Mouse (Mus musculus) heart, postnatal 0 days (tissue): Measurements from ENCODE around the gene Armh3. TPM values are rescaled to one million over a fixed set of nuclear protein-coding genes. Genes with fewer than 3 reads are reported as not detected.

Experiments used
- ATAC-seq: fragments of 200-750 bp; cut with Nextera tagmentation; 2 replicates; pipeline ENCODE4 v1.8.0; 2017; ENCODE audit warnings: low read depth, moderate number of reproducible peaks, moderate library complexity; ENCODE audit not compliant: insufficient read depth
- DNase-seq: peaks from one replicate; pipeline ENCODE4 v3.0.0-alpha.2; 2016; ENCODE audit warnings: low spot score
- H3K27ac ChIP-seq: fragments of 300-500 bp; sonication (generic); 2 replicates; pipeline ENCODE4 v1.5.1; 2014; ENCODE audit warnings: low read depth, mild to moderate bottlenecking
- H3K27me3 ChIP-seq: fragments of 300-500 bp; sonication (generic); 2 replicates; pipeline ENCODE4 v1.6.1; 2014; ENCODE audit warnings: low read length, mixed read lengths; ENCODE audit not compliant: control insufficient read depth, insufficient read depth
- H3K36me3 ChIP-seq: fragments of 300-500 bp; sonication (generic); replicated peaks from 2 replicates; pipeline ENCODE4 v1.6.1; 2014; ENCODE audit warnings: low read length, mixed read lengths; ENCODE audit not compliant: control insufficient read depth, insufficient read depth
- H3K4me1 ChIP-seq: fragments of 300-500 bp; sonication (generic); 2 replicates; pipeline ENCODE4 v1.6.1; 2014; ENCODE audit warnings: antibody characterized with exemption; ENCODE audit not compliant: control insufficient read depth, insufficient read depth
- H3K4me2 ChIP-seq: fragments of 300-500 bp; sonication (generic); 2 replicates; pipeline ENCODE4 v1.6.1; 2014; ENCODE audit warnings: low read depth, mild to moderate bottlenecking, low read length, moderate library complexity
- H3K4me3 ChIP-seq: fragments of 300-500 bp; sonication (generic); 2 replicates; pipeline ENCODE4 v1.5.1; 2014; ENCODE audit warnings: low read depth, low read length
- H3K9ac ChIP-seq: fragments of 300-500 bp; sonication (generic); replicated peaks from 2 replicates; pipeline ENCODE4 v1.6.1; 2014; ENCODE audit warnings: low read depth, low read length, mixed read lengths
- H3K9me3 ChIP-seq: fragments of 300-500 bp; sonication (generic); replicated peaks from 2 replicates; pipeline ENCODE4 v1.6.1; 2016; ENCODE audit warnings: low read length; ENCODE audit not compliant: control insufficient read depth
- CTCF ChIP-seq: IDR thresholded peaks from 2 replicates; pipeline ENCODE4 v1.5.1; 2016; ENCODE audit warnings: antibody characterized with exemption, control low read depth, low read depth
- EP300 ChIP-seq: IDR thresholded peaks from 2 replicates; pipeline ENCODE4 v1.6.1; 2016; ENCODE audit warnings: antibody characterized with exemption, low read depth
- WGBS: fragments of 180-500 bp; shearing (Covaris S2); extraction: QIAGEN DNeasy Blood & Tissue Kit; methylation state at CpG from one replicate; pipeline ENCODE4 v1.1.7; 2014; 5-methylcytosine and 5-hydroxymethylcytosine counted together
- polyA plus RNA-seq: library from polyadenylated mRNA; unstranded; fragments of >200 nt; fragmentation: Nextera tagmentation; extraction: Ambion mirVana; gene quantifications from 2 replicates; pipeline ENCODE4 v1.2.1, GENCODE M21; 2015
- total RNA-seq: library from RNA; depleted of rRNA; stranded (reverse); fragments of >200 nt; gene quantifications from 2 replicates; pipeline ENCODE4 v1.2.3, GENCODE M21; 2014; ENCODE audit warnings: low replicate concordance

Gene Armh3
- total and polyA plus RNA-seq, 2 experiments from 2014 or later, result 11.1 to 11.4 TPM

GRCm38 (mm10) chr19:46044271-46044992 lies 46.1 kb upstream of the Armh3 start, which contains the start of gene Pprc1:
Gene Pprc1, plus strand, starts transcription at chr19:46044886.
- DNase-seq, result peak; percentile 70
- Histone ChIP-seq H3K4me1 (peaks cover 49% of the 10 kb centered on the region), H3K9me3 (no peaks in the 10 kb centered on the region), H3K27me3 (no peaks in the 10 kb centered on the region), H3K36me3 (no peaks in the 10 kb centered on the region), H3K4me2 (peak within 1 kb of the TSS; percentile 96), H3K27ac (peak within 1 kb of the TSS; percentile 99), H3K4me3 (peak within 1 kb of the TSS; percentile 98), H3K9ac (peak within 1 kb of the TSS; percentile 98)
- ATAC-seq, result no peak
- WGBS, result 0% methylated on average over 20 of the region's 34 CpGs
- TF ChIP-seq CTCF (no peak), EP300 (no peak)

- no peak for ATAC-seq
Measured at GRCm38 (mm10) chr19:46043380-46043779, 45.1 kb upstream of the Armh3 start.

GRCm38 (mm10) chr19:46042476-46043011 lies 44.3 kb upstream of the Armh3 start:
- Histone ChIP-seq H3K36me3 (no peaks in the 10 kb centered on the region), H3K9me3 (no peaks in the 10 kb centered on the region), H3K4me2 (peak overlapping the region; percentile 96), H3K4me1 (peaks cover 63% of the 10 kb centered on the region), H3K9ac (peak overlapping the region; percentile 54; the same call in 1 of the 2 replicates), H3K27me3 (no peaks in the 10 kb centered on the region), H3K4me3 (peak overlapping the region; percentile 98), H3K27ac (peak overlapping the region; percentile 99)
- no peak for TF ChIP-seq EP300
- TF ChIP-seq CTCF, result no peak
- no peak for DNase-seq
- 6% methylated on average over 6 of the region's 6 CpGs for WGBS
- ATAC-seq, result no peak

More at GRCm38 (mm10) chr19:46043380-46043779, 45.1 kb upstream of the Armh3 start:
- H3K9me3 ChIP-seq, result no peaks in the 10 kb centered on the region
- H3K36me3 ChIP-seq, result no peaks in the 10 kb centered on the region
- peak overlapping the region; percentile 99 for H3K27ac ChIP-seq
- TF ChIP-seq CTCF (no peak), EP300 (no peak)
- H3K4me1 ChIP-seq, result peaks cover 54% of the 10 kb centered on the region
- peak overlapping the region; percentile 98; the same call in 1 of the 2 replicates for H3K9ac ChIP-seq
- WGBS, result 48% methylated on average over 7 of the region's 7 CpGs
- no peaks in the 10 kb centered on the region for H3K27me3 ChIP-seq
- peak overlapping the region; percentile 98 for H3K4me3 ChIP-seq
- DNase-seq, result no peak
- H3K4me2 ChIP-seq, result peak overlapping the region; percentile 96

GRCm38 (mm10) chr19:46041933-46042475 lies 43.7 kb upstream of the Armh3 start:
- peaks cover 68% of the 10 kb centered on the region for H3K4me1 ChIP-seq

GRCm38 (mm10) chr19:46041299-46041932 lies 43.1 kb upstream of the Armh3 start:
- peak overlapping the region; percentile 96 for H3K4me2 ChIP-seq
- H3K36me3 ChIP-seq, result no peaks in the 10 kb centered on the region
- no peak for ATAC-seq
- H3K9ac ChIP-seq, result peak overlapping the region; percentile 54
- H3K27me3 ChIP-seq, result no peaks in the 10 kb centered on the region
- TF ChIP-seq CTCF, result no peak
- no peak for TF ChIP-seq EP300
- peaks cover 70% of the 10 kb centered on the region for H3K4me1 ChIP-seq
- H3K4me3 ChIP-seq, result peak overlapping the region; percentile 98
- DNase-seq, result no peak
- peak overlapping the region; percentile 99 for H3K27ac ChIP-seq
- no peaks in the 10 kb centered on the region for H3K9me3 ChIP-seq
- WGBS, result 12% methylated on average over 7 of the region's 7 CpGs

More at GRCm38 (mm10) chr19:46041933-46042475, 43.7 kb upstream of the Armh3 start:
- H3K27ac ChIP-seq, result peak overlapping the region; percentile 99
- H3K4me3 ChIP-seq, result peak overlapping the region; percentile 98
- TF ChIP-seq CTCF (no peak), EP300 (no peak)
- H3K36me3 ChIP-seq, result no peaks in the 10 kb centered on the region
- peak; percentile 91 for DNase-seq
- peak; percentile 49 for ATAC-seq
- whole genome bisulfite sequencing, result 3% methylated on average over 13 of the region's 14 CpGs
- no peaks in the 10 kb centered on the region for H3K27me3 ChIP-seq
- peak overlapping the region; percentile 96 for H3K4me2 ChIP-seq
- peak overlapping the region; percentile 54 for H3K9ac ChIP-seq
- no peaks in the 10 kb centered on the region for H3K9me3 ChIP-seq
